Mouse (Mus musculus): Measurements from ENCODE around the gene Cpne7. TPM values are rescaled to one million over a fixed set of nuclear protein-coding genes. Genes with fewer than 3 reads are reported as not detected.

The Cpne7 gene
- polyA plus RNA-seq, 1 experiment from 2014 or later: 4.5 TPM

GRCm38 (mm10) chr8:123145279-123145678, 28.1 kb downstream of the Cpne7 start:
- H3K9ac ChIP-seq: no peak overlapping the region
- no peak overlapping the region for H3K4me2 ChIP-seq
- H3K4me3 ChIP-seq: no peak overlapping the region
- H3K4me1 ChIP-seq (replicated peaks): no peaks in the 10 kb centered on the region
- no peak for ATAC-seq (ENCODE audit: low FRiP score, low read depth)
- H3K36me3 ChIP-seq: no peaks in the 10 kb centered on the region
- H3K27me3 ChIP-seq: no peaks in the 10 kb centered on the region
- WGBS: 63% methylated on average over 6 of the region's 6 CpGs
- no peaks in the 10 kb centered on the region for H3K9me3 ChIP-seq
- H3K27ac ChIP-seq (replicated peaks): no peak overlapping the region

GRCm38 (mm10) chr8:123146390-123146789, 29.2 kb downstream of the Cpne7 start:
- H3K4me3 ChIP-seq: no peak overlapping the region
- no peaks in the 10 kb centered on the region for H3K36me3 ChIP-seq
- no peaks in the 10 kb centered on the region for H3K4me1 ChIP-seq (replicated peaks)
- no peak overlapping the region; the same call in 1 of the 2 replicates for H3K27ac ChIP-seq (replicated peaks)
- H3K9me3 ChIP-seq: no peaks in the 10 kb centered on the region
- no peak overlapping the region for H3K9ac ChIP-seq
- WGBS: 81% methylated on average over 7 of the region's 7 CpGs
- no peak overlapping the region for H3K4me2 ChIP-seq
- no peak for ATAC-seq (ENCODE audit: low FRiP score, low read depth)
- no peaks in the 10 kb centered on the region for H3K27me3 ChIP-seq

- ATAC-seq (ENCODE audit: low FRiP score, low read depth): no peak
- no peaks in the 10 kb centered on the region for H3K27me3 ChIP-seq
- H3K9me3 ChIP-seq: no peaks in the 10 kb centered on the region
- no peak overlapping the region for H3K4me2 ChIP-seq
- no peaks in the 10 kb centered on the region for H3K4me1 ChIP-seq (replicated peaks)
- 66% methylated on average over 9 of the region's 9 CpGs for WGBS
- no peak overlapping the region for H3K27ac ChIP-seq (replicated peaks)
- H3K4me3 ChIP-seq: no peak overlapping the region
- H3K9ac ChIP-seq: no peak overlapping the region
- no peaks in the 10 kb centered on the region for H3K36me3 ChIP-seq
Observed at GRCm38 (mm10) chr8:123150737-123151171, 33.6 kb downstream of the Cpne7 start.

- no peak overlapping the region for H3K4me2 ChIP-seq
- H3K4me1 ChIP-seq (replicated peaks): no peaks in the 10 kb centered on the region; the same call in 1 of the 2 replicates
- H3K36me3 ChIP-seq: no peaks in the 10 kb centered on the region
- WGBS: 69% methylated on average over 5 of the region's 5 CpGs
- H3K4me3 ChIP-seq: no peak overlapping the region
- no peaks in the 10 kb centered on the region for H3K9me3 ChIP-seq
- H3K27ac ChIP-seq (replicated peaks): no peak overlapping the region
- no peaks in the 10 kb centered on the region for H3K27me3 ChIP-seq
- no peak overlapping the region for H3K9ac ChIP-seq
- ATAC-seq (ENCODE audit: low FRiP score, low read depth): no peak
Observed at GRCm38 (mm10) chr8:123155177-123155576, 38.0 kb downstream of the Cpne7 start.

- 84% methylated on average over 9 of the region's 9 CpGs for WGBS
- Histone ChIP-seq H3K4me3 (no peak overlapping the region), H3K27me3 (no peaks in the 10 kb centered on the region)
Observed at GRCm38 (mm10) chr8:123156070-123156773, 39.0 kb downstream of the Cpne7 start.

GRCm38 (mm10) chr8:123157888-123158465, 40.8 kb downstream of the Cpne7 start, which contains the start of gene Sult5a1:
Gene Sult5a1, minus strand, starts transcription at chr8:123158315.
- H3K36me3 ChIP-seq: no peaks in the 10 kb centered on the region
- no peak within 1 kb of the TSS for H3K27ac ChIP-seq (replicated peaks)
- peak within 1 kb of the TSS; percentile 31 for H3K4me2 ChIP-seq
- no peaks in the 10 kb centered on the region; the same call in 1 of the 2 replicates for H3K4me1 ChIP-seq (replicated peaks)
- H3K27me3 ChIP-seq: no peaks in the 10 kb centered on the region
- no peak within 1 kb of the TSS for H3K4me3 ChIP-seq
- 34% methylated on average over 13 of the region's 13 CpGs for WGBS
- H3K9ac ChIP-seq: no peak within 1 kb of the TSS
- ATAC-seq (ENCODE audit: low FRiP score, low read depth): no peak
- no peaks in the 10 kb centered on the region for H3K9me3 ChIP-seq

More at GRCm38 (mm10) chr8:123156070-123156773, 39.0 kb downstream of the Cpne7 start:
- no peak for ATAC-seq (ENCODE audit: low FRiP score, low read depth)
- H3K36me3 ChIP-seq: no peaks in the 10 kb centered on the region
- H3K9ac ChIP-seq: no peak overlapping the region
- no peaks in the 10 kb centered on the region for H3K9me3 ChIP-seq
- no peaks in the 10 kb centered on the region; the same call in 1 of the 2 replicates for H3K4me1 ChIP-seq (replicated peaks)
- no peak overlapping the region for H3K4me2 ChIP-seq
- H3K27ac ChIP-seq (replicated peaks): no peak overlapping the region

- no peak overlapping the region for H3K9ac ChIP-seq
- H3K4me2 ChIP-seq: no peak overlapping the region
- no peak for ATAC-seq (ENCODE audit: low FRiP score, low read depth)
- H3K27me3 ChIP-seq: no peaks in the 10 kb centered on the region
- H3K4me1 ChIP-seq (replicated peaks): no peaks in the 10 kb centered on the region
- 59% methylated on average over 3 of the region's 3 CpGs for WGBS
- no peaks in the 10 kb centered on the region for H3K36me3 ChIP-seq
- H3K4me3 ChIP-seq: no peak overlapping the region
- no peaks in the 10 kb centered on the region for H3K9me3 ChIP-seq
- H3K27ac ChIP-seq (replicated peaks): no peak overlapping the region
Observed at GRCm38 (mm10) chr8:123181391-123181790, 64.2 kb downstream of the Cpne7 start.

Small RNAs within 50 kb of the gene (microRNA-seq; reads per million reads assigned to microRNA genes)
- gene Mir7079 (not detected), gene Mir7080 (not detected)

Other genes starting within 250 kb of the Cpne7 start
- gene Ankrd11, start 75.1 kb upstream of the Cpne7 start, polyA plus RNA-seq (2015; fragmentation: Nextera tagmentation; extraction: Ambion mirVana): 65.3 and 70.8 TPM in 2 replicates
- 43.3 and 49.1 TPM in 2 replicates for gene Spg7, start 54.4 kb upstream of the Cpne7 start, polyA plus RNA-seq (2015; fragmentation: Nextera tagmentation; extraction: Ambion mirVana)
- gene Rpl13, start 15.0 kb upstream of the Cpne7 start, polyA plus RNA-seq (2015; fragmentation: Nextera tagmentation; extraction: Ambion mirVana): 632 and 725 TPM in 2 replicates
- gene Sult5a1, start 40.9 kb downstream of the Cpne7 start, polyA plus RNA-seq (2015; fragmentation: Nextera tagmentation; extraction: Ambion mirVana): 1.6 TPM in 2 replicates
- 0.18 and 0.50 TPM in 2 replicates for gene Dpep1, start 68.9 kb downstream of the Cpne7 start, polyA plus RNA-seq (2015; fragmentation: Nextera tagmentation; extraction: Ambion mirVana)
- 200 and 215 TPM in 2 replicates for gene Chmp1a, start 95.4 kb downstream of the Cpne7 start, polyA plus RNA-seq (2015; fragmentation: Nextera tagmentation; extraction: Ambion mirVana)
- 6.2 and 8.7 TPM in 2 replicates for gene Spata33, start 95.5 kb downstream of the Cpne7 start, polyA plus RNA-seq (2015; fragmentation: Nextera tagmentation; extraction: Ambion mirVana)
- 45.2 and 48.5 TPM in 2 replicates for gene Cdk10, start 107.5 kb downstream of the Cpne7 start, polyA plus RNA-seq (2015; fragmentation: Nextera tagmentation; extraction: Ambion mirVana)
- 10.1 and 11.4 TPM in 2 replicates for gene Spata2l, start 118.9 kb downstream of the Cpne7 start, polyA plus RNA-seq (2015; fragmentation: Nextera tagmentation; extraction: Ambion mirVana)
- 24.7 and 25.2 TPM in 2 replicates for gene Zfp276, start 136.8 kb downstream of the Cpne7 start, polyA plus RNA-seq (2015; fragmentation: Nextera tagmentation; extraction: Ambion mirVana)
- gene Vps9d1, start 137.0 kb downstream of the Cpne7 start, polyA plus RNA-seq (2015; fragmentation: Nextera tagmentation; extraction: Ambion mirVana): 58.8 and 66.6 TPM in 2 replicates
- gene Fanca, start 201.2 kb downstream of the Cpne7 start, polyA plus RNA-seq (2015; fragmentation: Nextera tagmentation; extraction: Ambion mirVana): 6.9 and 10.6 TPM in 2 replicates
- gene Spire2, start 215.3 kb downstream of the Cpne7 start, polyA plus RNA-seq (2015; fragmentation: Nextera tagmentation; extraction: Ambion mirVana): 38.3 and 39.5 TPM in 2 replicates